Mouse (Mus musculus) adrenal gland, adult 18-20 months (tissue): ENCODE results near the gene Tvp23b. TPM values are rescaled to one million over a fixed set of nuclear protein-coding genes. Genes with fewer than 3 reads are reported as not detected.

ENCODE experiments used
- DNase-seq, 2 experiments: peaks; one replicate each; pipeline ENCODE4 v3.0.0; 2021 to 2022; ENCODE audit warnings: low spot score in 2 of 2
- total RNA-seq, 2 experiments: library from RNA; stranded (reverse); gene quantifications; 1 replicate in 1 of 2; 2 replicates in 1 of 2; pipeline ENCODE4 v1.2.3; 2021

Gene Tvp23b
- total RNA-seq, 2 experiments from 2014 or later: 40.1 to 55.9 TPM

GRCm38 (mm10) chr11:62937986-62938385 is 58.7 kb downstream of the Tvp23b start:
- DNase-seq: no peak

GRCm38 (mm10) chr11:62938921-62939320 is 59.7 kb downstream of the Tvp23b start:
- DNase-seq: no peak

DNA sequence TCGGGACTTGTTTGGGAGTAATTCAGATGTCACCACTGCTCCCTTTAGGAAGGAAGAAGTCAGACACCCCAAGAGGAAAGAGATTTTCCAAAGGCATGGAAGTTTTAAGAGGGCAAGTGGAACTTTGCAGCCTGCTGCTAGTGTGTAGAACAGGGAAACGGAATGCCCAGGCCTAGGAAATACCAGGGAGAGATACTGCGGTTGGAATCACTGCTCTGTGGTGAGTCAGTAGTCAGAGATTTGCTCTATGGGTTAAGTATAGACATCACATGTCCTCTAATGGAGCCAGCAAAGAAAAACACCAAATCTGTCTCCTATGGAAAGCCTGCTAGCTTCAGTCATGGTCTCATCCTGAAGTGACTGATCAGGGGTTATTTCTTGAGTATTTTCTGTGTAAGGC is 60.9 kb downstream of the Tvp23b start:
- DNase-seq: no peak

DNA sequence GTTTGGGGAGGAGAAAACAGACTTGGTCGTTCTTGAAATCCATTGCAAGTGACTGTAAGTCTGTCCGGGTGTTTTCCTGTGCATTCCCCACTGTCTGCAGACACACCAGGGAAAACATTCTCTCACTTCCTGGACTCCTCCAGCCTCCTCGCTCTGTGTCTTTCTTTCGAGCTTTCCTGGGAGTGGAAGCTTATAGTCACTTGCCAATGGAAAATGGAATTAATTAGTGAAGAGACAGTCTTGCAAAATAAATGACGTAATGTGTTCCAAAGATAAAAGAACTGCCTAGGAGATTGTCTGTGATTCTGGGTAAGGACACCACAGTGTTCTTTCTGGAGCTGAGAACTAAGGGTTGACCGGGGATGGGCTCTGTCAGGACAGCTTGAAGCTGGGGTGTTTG is 64.3 kb downstream of the Tvp23b start:
- no peak for DNase-seq

GRCm38 (mm10) chr11:62945514-62945913 is 66.3 kb downstream of the Tvp23b start:
- no peak for DNase-seq

- no peak for DNase-seq
Measured at GRCm38 (mm10) chr11:62949548-62949947, 70.3 kb downstream of the Tvp23b start.

GRCm38 (mm10) chr11:62951012-62951411 is 71.8 kb downstream of the Tvp23b start, which contains the start of gene Cdrt4:
Gene Cdrt4 (plus strand): TSS chr11:62951193.
- no peak for DNase-seq

GRCm38 (mm10) chr11:62954766-62955165 is 75.5 kb downstream of the Tvp23b start:
- DNase-seq: no peak

DNA sequence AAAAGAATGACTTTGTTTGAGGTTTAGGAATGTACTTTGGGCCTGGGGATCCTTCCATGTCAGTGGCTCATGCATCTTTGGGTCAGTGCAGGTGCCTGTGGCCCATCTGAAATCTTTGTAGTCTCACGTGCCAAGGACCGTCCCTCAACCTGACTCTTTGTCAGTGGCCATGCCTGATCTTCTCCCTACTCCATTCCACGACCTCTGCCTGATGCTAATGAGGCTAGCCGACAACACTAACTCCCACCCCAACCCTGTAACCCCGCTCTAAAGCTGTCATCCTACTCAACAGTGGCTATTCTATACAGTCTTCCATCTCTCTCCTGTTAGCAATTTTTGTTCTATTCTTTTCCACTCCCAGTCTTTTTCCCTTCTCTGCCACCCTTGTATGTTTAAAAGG is 75.9 kb downstream of the Tvp23b start:
- DNase-seq: no peak

DNA sequence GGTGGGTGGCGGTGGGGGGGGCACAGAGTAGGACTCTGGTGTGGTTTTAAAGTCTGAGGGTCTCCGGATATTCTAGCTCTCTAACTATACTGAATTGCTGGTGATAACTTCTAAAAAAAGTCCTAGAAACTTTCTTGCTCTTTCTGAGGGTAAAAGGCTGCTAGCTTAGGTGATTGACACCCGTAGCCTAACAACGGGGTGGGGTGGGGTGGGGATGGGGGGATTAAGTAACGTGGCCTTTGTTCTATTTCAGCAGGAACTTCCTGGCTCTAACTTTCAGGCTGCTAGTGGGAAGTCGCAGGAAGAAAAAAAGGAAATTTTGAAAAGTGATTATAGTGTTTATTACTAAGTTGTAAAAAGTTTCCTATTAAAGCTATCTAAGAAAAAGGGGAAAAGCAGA is 76.5 kb downstream of the Tvp23b start:
- no peak for DNase-seq

DNA sequence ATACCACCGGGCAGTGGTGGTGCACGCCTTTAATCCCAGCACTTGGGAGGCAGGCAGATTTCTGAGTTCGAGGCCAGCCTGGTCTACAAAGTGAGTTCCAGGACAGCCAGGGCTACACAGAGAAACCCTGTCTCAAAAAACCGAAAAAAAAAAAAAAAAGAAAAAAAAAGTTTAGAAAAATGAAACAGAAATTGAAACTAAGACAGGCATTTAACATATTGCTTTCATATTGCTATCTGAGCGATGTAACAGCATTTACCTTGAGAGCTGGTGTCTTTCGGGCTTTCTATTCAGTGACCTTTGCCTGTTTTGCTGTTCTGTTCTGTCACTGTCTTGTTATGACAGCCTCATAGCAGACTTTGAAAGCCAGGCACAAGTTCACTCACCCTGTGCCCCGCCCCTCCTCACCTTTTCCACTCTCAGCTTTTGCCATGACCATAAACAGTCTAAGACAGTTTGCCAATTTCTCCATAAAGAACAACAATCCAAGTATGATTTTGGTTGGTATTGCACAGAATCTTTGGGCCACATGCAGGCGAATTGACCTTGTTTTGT is 78.4 kb downstream of the Tvp23b start:
- DNase-seq: no peak

DNA sequence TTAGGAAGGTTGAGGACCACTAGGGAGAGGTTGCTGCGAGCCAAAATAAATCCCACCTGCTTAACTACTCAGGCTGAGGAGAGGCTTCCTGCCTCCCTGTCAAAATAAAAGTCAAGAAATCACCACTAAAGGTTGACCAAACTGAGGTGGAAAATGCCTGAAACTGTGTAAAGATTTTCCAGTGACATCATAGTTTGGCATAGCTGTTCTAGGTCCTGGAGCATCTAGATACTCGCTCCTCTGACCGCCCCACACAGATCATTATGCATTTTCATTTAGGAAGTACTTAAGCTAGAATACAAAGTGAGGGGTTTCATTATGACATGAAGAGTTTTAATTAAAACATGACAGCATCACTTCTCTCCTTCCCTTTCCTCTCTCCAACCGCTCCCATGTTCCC is 84.0 kb downstream of the Tvp23b start:
- DNase-seq: no peak

DNA sequence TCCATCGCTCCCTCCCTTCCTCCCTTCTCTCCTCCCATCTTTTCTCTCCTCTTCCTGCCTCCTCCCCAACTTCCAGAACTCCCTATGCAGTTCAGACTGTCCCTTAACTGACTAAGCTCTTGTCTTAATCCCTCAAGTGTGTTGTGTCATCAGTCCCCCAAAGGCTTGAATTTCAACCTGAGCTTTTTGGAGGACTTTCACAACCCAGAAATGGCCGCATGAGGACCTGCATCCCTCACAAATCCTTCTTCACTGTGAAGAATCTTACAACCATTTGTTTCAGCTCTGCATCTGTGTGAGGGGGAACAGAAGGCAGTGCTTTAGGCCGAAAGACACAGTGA is 87.1 kb downstream of the Tvp23b start:
- DNase-seq: no peak

Other genes with a start within 250 kb of the Tvp23b start
- 10 to 100 TPM; 13.9 to 23.5 TPM for gene Lrrc75a, start 230.9 kb upstream of the Tvp23b start, total RNA-seq
- gene Mmgt2, start 230.8 kb upstream of the Tvp23b start, total RNA-seq: 10 to 100 TPM; 26.5 to 36.7 TPM
- gene Zfp287, start 147.6 kb upstream of the Tvp23b start, total RNA-seq: 1 to 10 TPM; 2.9 to 3.9 TPM
- gene Gm10428, start 126.4 kb upstream of the Tvp23b start, total RNA-seq: not detected
- 1 to 10 TPM; 2.0 to 2.5 TPM for gene Zfp286, start 90.0 kb upstream of the Tvp23b start, total RNA-seq
- 1 to 10 TPM; 6.4 to 9.8 TPM for gene Trim16, start 59.2 kb upstream of the Tvp23b start, total RNA-seq
- 1 to 10 TPM in 1 of 2 experiments, under 1 TPM in 1; 0.76 to 1.4 TPM for gene Fbxw10, start 32.4 kb upstream of the Tvp23b start, total RNA-seq
- gene Cdrt4, start 71.7 kb downstream of the Tvp23b start, total RNA-seq: not detected
- not detected for gene Tekt3, start 182.2 kb downstream of the Tvp23b start, total RNA-seq
- 100 to 1,000 TPM; 106 to 127 TPM for gene Pmp22, start 249.5 kb downstream of the Tvp23b start, total RNA-seq